In genomic region chr14:78775226-78775625, GRCm38 (mm10) we compare ENCODE assay signal across 24 mouse cellular contexts.
"Had no signal": no experiment of that assay in that cellular context is flagged by ENCODE, and none has a peak within 500 bp of the region (broad histone marks: within the 10 kb centered on the region; RNA-seq: fewer than 3 reads in every experiment).

No protein-coding gene starts in this region.

- H3K36me3 ChIP-seq: heart, embryonic 10.5 days; heart, embryonic 13.5 days; heart, embryonic 15.5 days; hindbrain, embryonic 13.5 days; hindbrain, embryonic 15.5 days; kidney, embryonic 15.5 days; limb, embryonic 13.5 days; limb, embryonic 15.5 days; liver, embryonic 13.5 days had no signal

- DNase-seq: gastrocnemius, postnatal 14 days; gastrocnemius, postnatal 36 days; heart, adult 18-20 months; heart, postnatal 14 days; heart, postnatal 36 days; kidney, adult 11 months; kidney, adult 2 months; kidney, adult 9 months; kidney, postnatal 14 days; kidney, postnatal 36 days; layer of hippocampus, adult 9-11 months; layer of hippocampus, postnatal 36 days; left cerebral cortex, postnatal 4 days; liver, embryonic 13.5 days had no signal

- H3K27me3 ChIP-seq: heart, embryonic 13.5 days; heart, embryonic 15.5 days; hindbrain, embryonic 15.5 days; kidney, embryonic 15.5 days; limb, embryonic 15.5 days; liver, embryonic 13.5 days had no signal

- H3K4me1 ChIP-seq: heart, embryonic 10.5 days; heart, embryonic 15.5 days; limb, embryonic 15.5 days had no signal

- H3K27ac ChIP-seq: heart, embryonic 10.5 days; heart, embryonic 13.5 days; heart, embryonic 15.5 days; hindbrain, embryonic 13.5 days; hindbrain, embryonic 15.5 days; hindbrain, postnatal 0 days; kidney, embryonic 15.5 days; kidney, postnatal 0 days; limb, embryonic 13.5 days; limb, embryonic 15.5 days; liver, embryonic 13.5 days had no signal

- H3K4me3 ChIP-seq: heart, embryonic 10.5 days; heart, embryonic 13.5 days; heart, embryonic 15.5 days; hindbrain, embryonic 13.5 days; hindbrain, embryonic 15.5 days; kidney, embryonic 15.5 days; limb, embryonic 13.5 days; limb, embryonic 15.5 days; liver, embryonic 13.5 days had no signal
